Mouse (Mus musculus) midbrain, postnatal 0 days (tissue): ENCODE results near the gene Dtwd1. TPM values are rescaled to one million over a fixed set of nuclear protein-coding genes. Genes with fewer than 3 reads are reported as not detected.
"Not testable (repeated sequence)": the region's sequence is repeated elsewhere in the genome, so short reads cannot be mapped to it uniquely, and the experiment has no call there.

Experiments used
- ATAC-seq: fragments of 200-750 bp; cut with Nextera tagmentation; 2 replicates; pipeline ENCODE4 v1.8.0; 2017; ENCODE audit warnings: moderate number of reproducible peaks, mild to moderate bottlenecking, moderate TSS enrichment, moderate library complexity; ENCODE audit not compliant: low FRiP score
- DNase-seq: peaks from one replicate; pipeline ENCODE4 v3.0.0-alpha.2; 2015; ENCODE audit warnings: low spot score
- H3K27ac ChIP-seq: fragments of 300-500 bp; sonication (generic); 2 replicates; pipeline ENCODE4 v1.5.1; 2014; ENCODE audit warnings: low read depth, mild to moderate bottlenecking, low read length, mixed read lengths
- H3K27me3 ChIP-seq: fragments of 300-500 bp; sonication (generic); 2 replicates; pipeline ENCODE4 v1.6.1; 2014; ENCODE audit warnings: low read length, control low read depth, mixed read lengths; ENCODE audit not compliant: insufficient read depth
- H3K36me3 ChIP-seq: fragments of 300-500 bp; sonication (generic); 2 replicates; pipeline ENCODE4 v1.6.1; 2014; ENCODE audit warnings: low read length, control low read depth, mixed read lengths; ENCODE audit not compliant: insufficient read depth
- H3K4me1 ChIP-seq: fragments of 300-500 bp; sonication (generic); 2 replicates; pipeline ENCODE4 v1.6.1; 2014; ENCODE audit warnings: mild to moderate bottlenecking, control low read depth, antibody characterized with exemption, low read length, mixed read lengths; ENCODE audit not compliant: insufficient read depth
- H3K4me2 ChIP-seq: fragments of 300-500 bp; sonication (generic); 2 replicates; pipeline ENCODE4 v1.6.1; 2014; ENCODE audit warnings: low read depth, mild to moderate bottlenecking, low read length, mixed read lengths; ENCODE audit not compliant: poor library complexity, severe bottlenecking
- H3K4me3 ChIP-seq: fragments of 300-500 bp; sonication (generic); 2 replicates; pipeline ENCODE4 v1.5.1; 2014; ENCODE audit warnings: low read depth, mild to moderate bottlenecking, low read length, moderate library complexity
- H3K9ac ChIP-seq: fragments of 300-500 bp; sonication (generic); replicated peaks from 2 replicates; pipeline ENCODE4 v1.6.1; 2014; ENCODE audit warnings: mild to moderate bottlenecking, low read length, moderate library complexity, mixed read lengths; ENCODE audit not compliant: poor library complexity, severe bottlenecking
- H3K9me3 ChIP-seq: fragments of 300-500 bp; sonication (generic); 2 replicates; pipeline ENCODE4 v1.6.1; 2016; ENCODE audit warnings: low read length, control low read depth
- CTCF ChIP-seq: IDR thresholded peaks from 2 replicates; pipeline ENCODE4 v1.5.1; 2016; ENCODE audit warnings: antibody characterized with exemption, mild to moderate bottlenecking
- WGBS: fragments of 180-500 bp; shearing (Covaris S2); extraction: QIAGEN DNeasy Blood & Tissue Kit; methylation state at CpG from one replicate; pipeline ENCODE4 v1.1.7; 2014; 5-methylcytosine and 5-hydroxymethylcytosine counted together
- polyA plus RNA-seq: library from polyadenylated mRNA; unstranded; fragments of >200 nt; fragmentation: Nextera tagmentation; extraction: Ambion mirVana; gene quantifications from 2 replicates; pipeline ENCODE4 v1.2.1, GENCODE M21; 2015
- total RNA-seq: library from RNA; depleted of rRNA; stranded (reverse); fragments of >200 nt; gene quantifications from 2 replicates; pipeline ENCODE4 v1.2.3, GENCODE M21; 2014

Dtwd1 gene
- total and polyA plus RNA-seq, 2 experiments from 2014 or later, result 7.4 to 15.5 TPM

DNA sequence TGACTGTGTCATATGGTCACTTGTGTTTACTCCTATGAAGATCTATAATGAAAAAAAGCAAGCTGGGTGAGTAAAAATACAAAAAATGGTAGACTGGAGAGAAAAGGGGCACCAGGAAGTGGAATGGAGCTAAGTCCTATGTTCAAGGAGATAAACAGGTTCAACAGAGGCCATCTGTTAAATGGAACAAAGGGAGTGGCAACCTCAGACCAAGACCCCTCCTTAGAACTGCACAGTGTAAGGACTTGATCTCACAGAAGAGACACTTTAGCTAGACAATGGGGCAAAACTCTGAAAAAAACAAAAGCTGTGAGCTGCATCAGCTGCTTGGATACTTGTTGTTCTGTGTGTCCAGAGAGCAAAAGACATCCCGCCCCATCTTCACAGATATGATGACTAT lies 19.5 kb downstream of the Dtwd1 start:
- no peak for ATAC-seq
- H3K27ac ChIP-seq, result no peak overlapping the region
- no peak for DNase-seq
- no peak overlapping the region for H3K4me2 ChIP-seq
- H3K9ac ChIP-seq, result no peak overlapping the region
- no peaks in the 10 kb centered on the region for H3K36me3 ChIP-seq
- 95% methylated on average over 1 of the region's 1 CpGs for WGBS
- H3K4me1 ChIP-seq, result no peaks in the 10 kb centered on the region
- no peak overlapping the region for H3K4me3 ChIP-seq
- no peak for TF ChIP-seq CTCF
- H3K9me3 ChIP-seq, result no peaks in the 10 kb centered on the region
- H3K27me3 ChIP-seq, result no peaks in the 10 kb centered on the region

DNA sequence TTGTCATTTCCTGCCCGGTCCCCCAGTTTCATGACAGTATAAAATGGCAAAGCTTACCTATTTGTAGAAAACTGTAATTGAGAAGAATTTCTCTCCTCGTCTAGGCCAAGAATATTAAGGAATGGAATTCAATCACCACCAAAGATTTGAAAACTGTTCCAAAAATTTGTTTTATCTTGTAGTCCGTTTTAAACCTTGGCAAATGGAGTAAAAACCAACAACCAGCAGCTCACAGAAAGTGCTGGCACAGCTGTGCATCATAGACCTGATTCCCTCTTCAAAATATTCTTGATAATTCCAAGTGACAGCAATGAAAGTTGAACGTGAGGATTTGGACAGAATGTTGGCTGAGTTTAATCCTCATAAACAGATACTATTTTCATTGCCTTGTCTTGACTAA lies 39.4 kb downstream of the Dtwd1 start:
- TF ChIP-seq CTCF, result no peak
- DNase-seq, result no peak
- Histone ChIP-seq H3K9me3 (no peaks in the 10 kb centered on the region), H3K27ac (no peak overlapping the region), H3K4me1 (no peaks in the 10 kb centered on the region), H3K4me3 (no peak overlapping the region), H3K4me2 (no peak overlapping the region), H3K36me3 (no peaks in the 10 kb centered on the region), H3K9ac (no peak overlapping the region), H3K27me3 (no peaks in the 10 kb centered on the region)
- ATAC-seq, result no peak
- WGBS, result 75% methylated on average over 4 of the region's 4 CpGs

DNA sequence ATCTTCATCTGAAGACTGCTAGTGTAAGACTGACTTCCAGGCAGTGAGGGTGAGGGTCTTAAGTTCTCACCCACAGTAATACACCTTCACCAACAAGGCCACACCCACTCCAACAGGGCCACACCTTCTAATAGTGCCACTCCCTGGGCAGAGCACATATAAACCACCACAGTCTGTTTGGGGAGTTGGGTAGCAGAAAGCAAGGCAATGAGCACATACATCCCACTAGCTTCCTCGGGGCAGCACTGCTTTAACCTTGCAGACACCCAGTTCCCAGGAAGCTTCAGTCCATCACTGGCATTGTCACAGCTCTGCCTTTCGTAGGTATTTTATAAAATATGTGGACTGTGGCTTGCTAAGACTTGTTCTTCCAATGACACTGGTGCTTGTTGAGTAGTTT lies 40.2 kb downstream of the Dtwd1 start:
- Histone ChIP-seq H3K4me1 (no peaks in the 10 kb centered on the region), H3K27me3 (no peaks in the 10 kb centered on the region), H3K27ac (no peak overlapping the region), H3K4me2 (no peak overlapping the region), H3K9ac (no peak overlapping the region), H3K9me3 (no peaks in the 10 kb centered on the region), H3K4me3 (no peak overlapping the region), H3K36me3 (no peaks in the 10 kb centered on the region)
- ATAC-seq (no peak), DNase-seq (no peak)
- WGBS, result 79% methylated on average over 2 of the region's 2 CpGs
- no peak for TF ChIP-seq CTCF

GRCm38 (mm10) chr2:126195631-126196356 lies 43.9 kb downstream of the Dtwd1 start:
- Histone ChIP-seq H3K4me1 (no peaks in the 10 kb centered on the region), H3K4me3 (no peak overlapping the region), H3K9me3 (no peaks in the 10 kb centered on the region), H3K9ac (no peak overlapping the region), H3K27me3 (no peaks in the 10 kb centered on the region), H3K36me3 (no peaks in the 10 kb centered on the region), H3K4me2 (no peak overlapping the region), H3K27ac (no peak overlapping the region)
- ATAC-seq (no peak), DNase-seq (peak; percentile 1)
- TF ChIP-seq CTCF, result no peak
- 81% methylated on average over 12 of the region's 12 CpGs for WGBS

- no peak for TF ChIP-seq CTCF
- H3K4me1 ChIP-seq, result no peaks in the 10 kb centered on the region
- no peaks in the 10 kb centered on the region for H3K27me3 ChIP-seq
- no peak overlapping the region for H3K27ac ChIP-seq
- H3K4me3 ChIP-seq, result no peak overlapping the region
- no peak overlapping the region for H3K9ac ChIP-seq
- 94% methylated on average over 3 of the region's 3 CpGs for WGBS
- no peak overlapping the region for H3K4me2 ChIP-seq
- DNase-seq, result no peak
- no peaks in the 10 kb centered on the region for H3K36me3 ChIP-seq
- H3K9me3 ChIP-seq, result no peaks in the 10 kb centered on the region
- ATAC-seq, result no peak
These were observed 47.0 kb downstream of the Dtwd1 start for GRCm38 (mm10) chr2:126198971-126199370.

GRCm38 (mm10) chr2:126211011-126211680 lies 59.2 kb downstream of the Dtwd1 start:
- Histone ChIP-seq H3K27me3 (no peaks in the 10 kb centered on the region), H3K4me1 (no peaks in the 10 kb centered on the region), H3K36me3 (no peaks in the 10 kb centered on the region), H3K9me3 (no peaks in the 10 kb centered on the region), H3K4me3 (no peak overlapping the region), H3K4me2 (no peak overlapping the region), H3K9ac (no peak overlapping the region), H3K27ac (no peak overlapping the region)
- ATAC-seq (no peak), DNase-seq (no peak)
- TF ChIP-seq CTCF, result no peak
- 80% methylated on average over 6 of the region's 6 CpGs for WGBS

DNA sequence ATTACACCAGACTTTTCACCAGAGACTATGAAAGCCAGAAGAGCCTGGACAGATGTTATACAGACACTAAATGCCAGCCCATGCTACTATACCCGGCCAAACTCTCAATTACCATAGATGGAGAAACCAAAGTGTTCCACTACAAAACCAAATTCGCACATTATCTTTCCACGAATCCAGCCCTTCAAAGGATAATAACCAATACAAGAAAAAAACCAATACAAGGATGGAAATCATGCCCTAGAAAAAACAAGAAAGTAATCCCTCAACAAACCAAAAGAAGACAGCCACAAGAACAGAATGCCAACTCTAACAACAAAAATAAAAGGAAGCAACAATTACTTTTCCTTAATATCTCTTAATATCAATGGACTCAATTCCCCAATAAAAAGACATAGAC lies 62.9 kb downstream of the Dtwd1 start, which contains the start of gene Gm17555:
Gene Gm17555 (plus strand): TSS at position 301 of the 400 bp plus-strand sequence.
- H3K36me3 ChIP-seq, H3K9me3 ChIP-seq, H3K4me2 ChIP-seq, H3K27ac ChIP-seq, ATAC-seq, H3K27me3 ChIP-seq, DNase-seq, H3K4me3 ChIP-seq, H3K4me1 ChIP-seq, H3K9ac ChIP-seq: not testable (repeated sequence)
- 91% methylated on average over 3 of the region's 3 CpGs for WGBS
